Mouse (Mus musculus) bone marrow, adult 2 months (tissue): ENCODE data around the gene Map3k6. TPM values are rescaled to one million over a fixed set of nuclear protein-coding genes. Genes with fewer than 3 reads are reported as not detected.
A peak's percentile ranks its signal among the peaks of the same experiment; 100 is the strongest.

Source experiments
- H3K27ac ChIP-seq: fragments of 200-500 bp; 2 replicates; pipeline ENCODE4 v1.5.1; 2012; ENCODE audit warnings: low read depth, mild to moderate bottlenecking, control low read depth, inconsistent platforms, low read length; ENCODE audit not compliant: control insufficient read depth, poor library complexity, insufficient read depth
- H3K4me1 ChIP-seq: fragments of 200-500 bp; 2 replicates; pipeline ENCODE4 v1.6.1; 2011; ENCODE audit warnings: low read length; ENCODE audit not compliant: control insufficient read depth, insufficient read depth
- H3K4me3 ChIP-seq: fragments of 200-500 bp; replicated peaks from 2 replicates; pipeline ENCODE3; 2011; ENCODE audit warnings: mild to moderate bottlenecking, low read depth, low read length, control low read depth; ENCODE audit not compliant: control insufficient read depth
- CTCF ChIP-seq: fragments of 200-500 bp; IDR thresholded peaks from 2 replicates; pipeline ENCODE4 v1.5.1; 2011; ENCODE audit warnings: low read length, control low read depth; ENCODE audit not compliant: control insufficient read depth, insufficient read depth
- POLR2A ChIP-seq: fragments of 200-500 bp; IDR thresholded peaks from 2 replicates; pipeline ENCODE4 v1.6.1; 2011; ENCODE audit warnings: low read depth, mild to moderate bottlenecking, control low read depth, low read length, borderline replicate concordance; ENCODE audit not compliant: control insufficient read depth
- WGBS: fragments of 180-500 bp; shearing (Covaris S2); methylation state at CpG from one replicate; pipeline ENCODE4 v1.1.7; 2018; 5-methylcytosine and 5-hydroxymethylcytosine counted together
- polyA plus RNA-seq: library from polyadenylated mRNA; stranded (reverse); fragments of >200 nt; gene quantifications from 2 replicates; pipeline ENCODE4 v1.2.4, GENCODE M21; 2011; ENCODE audit warnings: low replicate concordance; ENCODE audit not compliant: missing spikeins, insufficient read depth, insufficient read length

The Map3k6 gene
- polyA plus RNA-seq, 1 experiment: 14.8 TPM

- Histone ChIP-seq H3K27ac (no peak overlapping the region), H3K4me3 (no peak overlapping the region), H3K4me1 (no peaks in the 10 kb centered on the region)
- TF ChIP-seq CTCF (no peak), POLR2A (no peak)
- 88% methylated on average over 9 of the region's 9 CpGs for WGBS
These were observed 30.3 kb downstream of the Map3k6 start for GRCm38 (mm10) chr4:133270929-133271328.

DNA sequence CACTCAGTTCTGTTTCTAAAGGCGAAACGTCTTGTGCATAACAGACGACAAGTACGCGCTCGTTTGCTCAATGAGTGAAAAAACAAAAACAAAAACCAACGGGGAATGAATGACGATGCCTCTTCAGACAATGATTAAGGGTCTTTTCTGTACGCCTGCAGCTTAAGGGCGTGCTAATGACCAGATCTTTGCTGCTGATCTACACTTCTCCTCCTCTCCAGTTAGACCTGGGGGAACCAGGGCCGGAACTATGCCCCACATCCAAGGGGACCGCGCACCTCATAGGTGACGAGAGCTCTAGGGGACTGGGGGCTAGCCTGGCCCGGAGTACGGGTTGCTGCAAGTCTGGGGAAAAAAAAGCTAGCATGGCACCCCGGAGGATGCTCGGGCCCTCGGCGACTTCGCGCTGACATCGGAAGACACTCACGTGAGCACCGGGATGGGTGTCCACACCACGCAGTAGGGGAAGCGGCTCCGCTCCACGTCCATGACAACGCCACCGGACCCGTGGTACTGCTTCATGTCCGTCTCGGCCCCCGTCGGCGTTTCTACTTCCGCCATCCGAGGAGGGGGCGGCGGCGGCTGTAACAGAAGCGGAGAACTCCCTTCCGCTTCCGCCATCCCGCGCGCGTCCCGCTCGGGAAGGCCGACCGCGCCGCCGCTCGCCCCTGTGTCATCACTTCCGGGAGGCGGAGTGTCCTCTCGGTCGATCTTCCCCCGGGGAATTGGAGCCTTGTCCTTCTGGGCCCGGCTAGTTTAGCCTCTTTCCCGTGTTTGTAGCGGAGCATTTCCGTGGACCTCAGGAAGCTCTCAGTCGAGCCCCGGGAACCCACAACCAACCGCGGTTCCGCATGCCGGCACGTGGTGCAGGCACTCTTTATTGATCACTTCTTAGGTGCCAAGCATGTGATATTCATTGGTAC is 36.7 kb downstream of the Map3k6 start, which contains the start of gene Tmem222:
Tmem222 (minus strand) TSS at position 689 of the 923 bp plus-strand sequence.
- TF ChIP-seq POLR2A: peak; percentile 76; the same call in 1 of the 2 replicates
- no peak for TF ChIP-seq CTCF
- WGBS: under 1% methylated on average over 73 of the region's 73 CpGs

GRCm38 (mm10) chr4:133278067-133278466 is 37.4 kb downstream of the Map3k6 start:
- H3K4me1 ChIP-seq: peaks cover 1% of the 10 kb centered on the region; the same call in 1 of the 2 replicates
- TF ChIP-seq CTCF (no peak), POLR2A (no peak)
- 1% methylated on average over 6 of the region's 6 CpGs for WGBS

More for the DNA sequence above, 36.7 kb downstream of the Map3k6 start, which contains the start of gene Tmem222:
- Histone ChIP-seq H3K4me3 (peak within 1 kb of the TSS; percentile 95), H3K27ac (peak within 1 kb of the TSS; percentile 89), H3K4me1 (peaks cover 1% of the 10 kb centered on the region; the same call in 1 of the 2 replicates)

GRCm38 (mm10) chr4:133278482-133278881 is 37.9 kb downstream of the Map3k6 start:
- Histone ChIP-seq H3K4me1 (peaks cover 1% of the 10 kb centered on the region; the same call in 1 of the 2 replicates), H3K27ac (no peak overlapping the region), H3K4me3 (no peak overlapping the region)
- TF ChIP-seq CTCF (no peak), POLR2A (no peak)
- 74% methylated on average over 3 of the region's 3 CpGs for WGBS

More at GRCm38 (mm10) chr4:133278067-133278466, 37.4 kb downstream of the Map3k6 start:
- Histone ChIP-seq H3K27ac (peak overlapping the region; percentile 89; the same call in 1 of the 2 replicates), H3K4me3 (peak overlapping the region; percentile 95)

- 36% methylated on average over 7 of the region's 7 CpGs for WGBS
- H3K27ac ChIP-seq: no peak overlapping the region
- H3K4me1 ChIP-seq: peaks cover 3% of the 10 kb centered on the region; the same call in 1 of the 2 replicates
- TF ChIP-seq CTCF (no peak), POLR2A (no peak)
- H3K4me3 ChIP-seq: no peak overlapping the region
These were observed 40.9 kb downstream of the Map3k6 start for GRCm38 (mm10) chr4:133281513-133281912.

- peaks cover 3% of the 10 kb centered on the region; the same call in 1 of the 2 replicates for H3K4me1 ChIP-seq
These were observed 41.4 kb downstream of the Map3k6 start for GRCm38 (mm10) chr4:133281951-133282481.

GRCm38 (mm10) chr4:133282656-133283055 is 42.0 kb downstream of the Map3k6 start:
- peaks cover 3% of the 10 kb centered on the region; the same call in 1 of the 2 replicates for H3K4me1 ChIP-seq
- H3K4me3 ChIP-seq: no peak overlapping the region
- no peak for TF ChIP-seq POLR2A
- TF ChIP-seq CTCF: no peak
- no peak overlapping the region for H3K27ac ChIP-seq
- 83% methylated on average over 4 of the region's 4 CpGs for WGBS

More at GRCm38 (mm10) chr4:133281951-133282481, 41.4 kb downstream of the Map3k6 start:
- no peak for TF ChIP-seq POLR2A
- no peak for TF ChIP-seq CTCF
- H3K4me3 ChIP-seq: no peak overlapping the region
- H3K27ac ChIP-seq: no peak overlapping the region
- 69% methylated on average over 5 of the region's 5 CpGs for WGBS

GRCm38 (mm10) chr4:133285299-133285698 is 44.7 kb downstream of the Map3k6 start:
- WGBS: 60% methylated on average over 3 of the region's 3 CpGs
- Histone ChIP-seq H3K4me3 (no peak overlapping the region), H3K4me1 (peaks cover 2% of the 10 kb centered on the region; the same call in 1 of the 2 replicates), H3K27ac (no peak overlapping the region)
- TF ChIP-seq POLR2A (no peak), CTCF (no peak)
